Mouse (Mus musculus): ENCODE results near the gene Ppp1cc. TPM values are rescaled to one million over a fixed set of nuclear protein-coding genes. Genes with fewer than 3 reads are reported as not detected.

Gene Ppp1cc
- polyA plus RNA-seq, 1 experiment from 2014 or later: 248 TPM

DNA sequence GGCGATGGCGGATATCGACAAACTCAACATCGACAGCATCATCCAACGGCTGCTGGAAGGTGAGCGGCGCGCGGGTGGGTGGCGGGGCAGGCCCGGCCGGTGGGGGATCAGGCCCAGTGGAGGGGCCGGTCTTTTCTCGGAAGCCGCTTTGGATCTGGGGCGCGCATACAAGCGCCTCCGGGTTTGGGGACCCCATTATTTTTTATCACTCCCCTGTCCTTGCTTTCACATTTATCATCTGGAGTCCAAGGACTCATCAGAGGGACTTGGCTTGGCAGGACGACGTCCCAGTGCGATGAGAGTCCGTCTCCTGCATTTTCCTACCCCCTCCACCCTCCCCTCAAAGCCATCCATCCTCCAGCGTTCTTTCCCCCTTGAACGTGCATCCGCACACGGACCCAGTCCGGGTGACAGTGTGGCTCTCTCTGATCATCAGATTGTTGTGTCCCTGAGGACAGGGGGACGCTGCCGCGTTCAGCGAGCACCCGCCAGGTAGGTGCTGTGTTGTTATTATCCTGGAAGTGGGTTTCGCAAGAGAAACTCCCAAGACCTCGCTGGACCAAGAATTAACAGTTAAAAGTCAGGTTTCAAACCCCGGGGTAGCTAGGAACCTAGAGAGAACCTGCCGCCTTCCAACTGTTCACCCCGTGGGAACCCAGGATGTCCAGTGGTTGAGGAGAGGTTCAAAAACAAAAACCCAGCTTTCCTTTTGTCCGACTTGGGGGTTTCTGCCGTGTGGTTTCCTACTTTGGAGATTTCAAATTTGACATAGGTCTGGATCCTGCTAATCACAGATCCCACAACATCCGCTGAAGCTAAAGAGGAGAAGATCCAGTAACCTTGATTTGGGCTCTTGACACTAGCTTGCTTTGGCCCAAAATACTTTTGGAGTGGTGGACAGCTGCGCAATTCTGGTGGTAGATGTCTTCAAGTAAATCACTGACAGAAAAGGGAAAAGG lies 758 bp downstream of the Ppp1cc start:
- no peaks in the 10 kb centered on the region for H3K9me3 ChIP-seq (ENCODE audit: control insufficient read depth, low read length)
- H3K36me3 ChIP-seq (ENCODE audit: control insufficient read depth, insufficient read depth, low read length): peaks cover 42% of the 10 kb centered on the region
- peak overlapping the region; percentile 71 for H3K4me2 ChIP-seq (ENCODE audit: low read length)
- 1% methylated on average over 37 of the region's 42 CpGs for WGBS
- H3K4me1 ChIP-seq (ENCODE audit: control insufficient read depth in 2 of 2, insufficient read depth in 2 of 2, low read length in 2 of 2): peaks cover 24 to 56% of the 10 kb centered on the region in 2 experiments
- H3K4me3 ChIP-seq (ENCODE audit: control insufficient read depth in 1 of 2, insufficient read depth in 1 of 2, low read depth in 1 of 2, low read length in 2 of 2): peak overlapping the region; percentile 92 to 99
- ATAC-seq (ENCODE audit: insufficient number of reproducible peaks, insufficient read depth, low FRiP score, low read depth): no peak; the same call in 1 of the 2 replicates
- H3K9ac ChIP-seq (ENCODE audit: low read length): peak overlapping the region; percentile 85
- H3K27me3 ChIP-seq (ENCODE audit: control insufficient read depth, insufficient read depth, low read length): no peaks in the 10 kb centered on the region
- peak overlapping the region; percentile 34 to 87 for H3K27ac ChIP-seq (replicated peaks in 1 of 2; ENCODE audit: control insufficient read depth in 1 of 2, insufficient read depth in 1 of 2, low read depth in 2 of 2, low read length in 2 of 2)

DNA sequence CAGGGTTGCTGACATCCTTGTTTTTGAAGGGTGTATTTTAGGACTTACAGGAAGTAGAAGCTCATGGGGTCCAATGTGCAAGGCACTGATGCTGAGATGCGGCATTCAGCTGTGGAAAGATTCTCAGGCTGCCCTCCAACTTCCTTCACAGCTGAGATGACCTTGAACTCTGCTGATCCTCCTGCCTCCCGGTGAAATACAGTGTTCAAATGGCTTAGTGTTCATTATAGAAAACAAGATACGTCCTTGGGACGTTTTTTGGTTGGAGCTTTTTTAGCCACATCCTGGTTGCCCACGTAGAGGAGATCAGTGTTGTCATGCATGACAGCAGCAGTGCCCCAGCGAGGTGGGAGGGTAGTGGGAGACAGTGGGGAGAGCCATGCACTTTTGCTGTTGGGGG lies 5.1 kb downstream of the Ppp1cc start:
- no peak overlapping the region for H3K4me3 ChIP-seq (ENCODE audit: control insufficient read depth in 1 of 2, insufficient read depth in 1 of 2, low read depth in 1 of 2, low read length in 2 of 2)
- peaks cover 83% of the 10 kb centered on the region for H3K36me3 ChIP-seq (ENCODE audit: control insufficient read depth, insufficient read depth, low read length)
- peak overlapping the region; percentile 28 for H3K4me2 ChIP-seq (ENCODE audit: low read length)
- H3K9ac ChIP-seq (ENCODE audit: low read length): peak overlapping the region; percentile 61
- H3K27ac ChIP-seq (replicated peaks in 1 of 2; ENCODE audit: control insufficient read depth in 1 of 2, insufficient read depth in 1 of 2, low read depth in 2 of 2, low read length in 2 of 2): peak overlapping the region; percentile 23 to 42; a peak in 2 of 4 replicates
- H3K4me1 ChIP-seq (ENCODE audit: control insufficient read depth in 2 of 2, insufficient read depth in 2 of 2, low read length in 2 of 2): peaks cover 41 to 87% of the 10 kb centered on the region in 2 experiments
- H3K27me3 ChIP-seq (ENCODE audit: control insufficient read depth, insufficient read depth, low read length): no peaks in the 10 kb centered on the region
- no peak for ATAC-seq (ENCODE audit: insufficient number of reproducible peaks, insufficient read depth, low FRiP score, low read depth)
- no peaks in the 10 kb centered on the region for H3K9me3 ChIP-seq (ENCODE audit: control insufficient read depth, low read length)
- 29% methylated on average over 6 of the region's 6 CpGs for WGBS

DNA sequence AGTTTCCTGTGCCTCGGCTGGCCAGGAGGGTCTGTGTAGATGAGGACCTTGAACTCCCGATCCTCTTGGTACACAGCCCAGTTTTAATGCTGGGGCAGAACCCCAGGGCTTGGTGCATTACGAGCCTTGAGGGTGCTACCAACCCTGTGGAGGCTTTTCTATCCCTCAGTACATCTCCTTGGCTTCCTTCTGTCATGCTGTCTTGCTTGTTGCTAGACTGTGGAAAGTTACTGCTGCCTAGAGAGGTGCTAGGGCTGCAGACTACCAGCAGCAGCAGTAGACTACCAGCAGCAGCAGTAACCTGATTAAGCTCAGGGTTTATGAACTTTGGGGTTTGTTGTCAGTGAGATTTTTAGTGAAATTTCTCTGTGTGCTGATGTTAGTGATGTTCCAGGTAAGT lies 5.9 kb downstream of the Ppp1cc start:
- no peak for ATAC-seq (ENCODE audit: insufficient number of reproducible peaks, insufficient read depth, low FRiP score, low read depth)
- H3K27ac ChIP-seq (replicated peaks in 1 of 2; ENCODE audit: control insufficient read depth in 1 of 2, insufficient read depth in 1 of 2, low read depth in 2 of 2, low read length in 2 of 2): no peak overlapping the region
- H3K27me3 ChIP-seq (ENCODE audit: control insufficient read depth, insufficient read depth, low read length): no peaks in the 10 kb centered on the region
- WGBS: 76% methylated on average over 3 of the region's 3 CpGs
- no peaks in the 10 kb centered on the region for H3K9me3 ChIP-seq (ENCODE audit: control insufficient read depth, low read length)
- no peak overlapping the region for H3K4me3 ChIP-seq (ENCODE audit: control insufficient read depth in 1 of 2, insufficient read depth in 1 of 2, low read depth in 1 of 2, low read length in 2 of 2)
- peaks cover 91% of the 10 kb centered on the region for H3K36me3 ChIP-seq (ENCODE audit: control insufficient read depth, insufficient read depth, low read length)
- H3K4me2 ChIP-seq (ENCODE audit: low read length): no peak overlapping the region
- peaks cover 43 to 89% of the 10 kb centered on the region in 2 experiments for H3K4me1 ChIP-seq (ENCODE audit: control insufficient read depth in 2 of 2, insufficient read depth in 2 of 2, low read length in 2 of 2)
- peak overlapping the region; percentile 49; the same call in 1 of the 2 replicates for H3K9ac ChIP-seq (ENCODE audit: low read length)

DNA sequence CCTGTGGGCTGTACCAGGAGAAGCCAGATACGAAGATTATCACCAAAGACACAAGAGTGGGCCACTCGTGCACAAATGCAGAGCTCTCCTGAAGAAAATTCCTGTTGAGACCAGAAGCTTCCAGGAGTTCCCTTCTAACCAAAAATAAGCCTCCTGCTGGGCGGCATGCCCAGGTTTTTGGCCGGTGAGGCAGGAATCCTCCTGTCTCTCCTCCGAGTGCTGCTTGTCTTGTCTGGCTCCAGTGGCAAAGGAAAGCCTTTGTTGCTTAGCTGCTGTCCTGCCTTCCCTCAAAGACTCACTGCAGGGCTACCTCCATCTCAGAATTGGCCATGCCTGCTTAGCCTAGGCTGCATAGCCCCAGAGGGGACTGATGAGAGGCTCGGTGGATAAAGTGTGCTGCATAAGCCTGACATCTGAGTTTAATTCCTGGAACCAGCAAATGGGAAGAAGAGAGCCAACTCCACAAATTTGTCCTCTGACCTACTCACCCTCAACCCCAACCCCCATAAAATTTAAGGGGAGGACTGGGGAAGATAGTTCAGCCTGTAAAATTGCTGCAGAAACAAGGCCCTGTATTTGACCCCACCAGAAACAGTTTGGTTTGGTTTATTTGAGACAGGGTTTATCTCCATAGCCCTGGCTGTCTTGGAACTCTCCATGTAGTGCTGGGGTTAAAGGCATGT lies 7.3 kb downstream of the Ppp1cc start:
- H3K4me1 ChIP-seq (ENCODE audit: control insufficient read depth in 2 of 2, insufficient read depth in 2 of 2, low read length in 2 of 2): peaks cover 40 to 80% of the 10 kb centered on the region in 2 experiments
- no peak for ATAC-seq (ENCODE audit: insufficient number of reproducible peaks, insufficient read depth, low FRiP score, low read depth)

DNA sequence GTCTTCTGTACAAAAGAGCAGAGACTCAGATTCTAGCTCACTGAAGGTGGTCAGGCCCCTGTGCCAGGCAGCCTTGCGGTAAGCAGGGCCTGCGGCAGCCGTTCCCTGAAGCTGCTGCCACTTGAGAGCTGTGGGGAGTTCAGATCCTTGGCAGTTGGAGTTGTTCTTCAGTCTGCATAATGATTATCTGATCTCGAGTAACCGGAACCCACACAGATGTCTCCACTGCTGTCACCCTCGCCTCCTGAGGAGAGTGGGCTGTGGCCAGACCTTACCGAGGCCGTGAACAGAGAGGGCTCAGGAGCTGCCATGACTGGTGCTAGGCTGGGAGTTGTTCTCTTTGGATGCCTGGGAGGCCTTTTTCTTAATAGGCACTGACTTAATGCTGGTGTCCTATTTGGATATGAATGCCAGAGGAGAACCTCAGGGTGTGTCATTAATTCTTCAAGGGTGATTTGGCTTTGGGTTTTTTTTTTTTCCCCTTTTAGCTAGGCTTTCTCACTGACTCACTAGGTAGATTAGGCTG lies 8.6 kb downstream of the Ppp1cc start:
- Histone ChIP-seq H3K27me3 (ENCODE audit: control insufficient read depth, insufficient read depth, low read length) (no peaks in the 10 kb centered on the region), H3K9me3 (ENCODE audit: control insufficient read depth, low read length) (no peaks in the 10 kb centered on the region), H3K27ac (replicated peaks in 1 of 2; ENCODE audit: control insufficient read depth in 1 of 2, insufficient read depth in 1 of 2, low read depth in 2 of 2, low read length in 2 of 2) (peak overlapping the region in 1 of 2 experiments; percentile 8; a peak in 3 of 4 replicates), H3K4me1 (ENCODE audit: control insufficient read depth in 2 of 2, insufficient read depth in 2 of 2, low read length in 2 of 2) (peaks cover 40 to 66% of the 10 kb centered on the region in 2 experiments), H3K4me3 (ENCODE audit: control insufficient read depth in 1 of 2, insufficient read depth in 1 of 2, low read depth in 1 of 2, low read length in 2 of 2) (no peak overlapping the region), H3K4me2 (ENCODE audit: low read length) (peak overlapping the region; percentile 19), H3K9ac (ENCODE audit: low read length) (peak overlapping the region; percentile 26), H3K36me3 (ENCODE audit: control insufficient read depth, insufficient read depth, low read length) (peaks cover 95% of the 10 kb centered on the region)
- 42% methylated on average over 8 of the region's 8 CpGs for WGBS
- no peak for ATAC-seq (ENCODE audit: insufficient number of reproducible peaks, insufficient read depth, low FRiP score, low read depth)

More for the DNA sequence above, 7.3 kb downstream of the Ppp1cc start:
- Histone ChIP-seq H3K9ac (ENCODE audit: low read length) (no peak overlapping the region; the same call in 1 of the 2 replicates), H3K36me3 (ENCODE audit: control insufficient read depth, insufficient read depth, low read length) (peaks cover 95% of the 10 kb centered on the region), H3K4me2 (ENCODE audit: low read length) (no peak overlapping the region), H3K4me3 (ENCODE audit: control insufficient read depth in 1 of 2, insufficient read depth in 1 of 2, low read depth in 1 of 2, low read length in 2 of 2) (no peak overlapping the region), H3K27me3 (ENCODE audit: control insufficient read depth, insufficient read depth, low read length) (no peaks in the 10 kb centered on the region), H3K9me3 (ENCODE audit: control insufficient read depth, low read length) (no peaks in the 10 kb centered on the region), H3K27ac (replicated peaks in 1 of 2; ENCODE audit: control insufficient read depth in 1 of 2, insufficient read depth in 1 of 2, low read depth in 2 of 2, low read length in 2 of 2) (peak overlapping the region in 1 of 2 experiments; percentile 45; a peak in 1 of 4 replicates)
- WGBS: 33% methylated on average over 6 of the region's 6 CpGs

- no peak overlapping the region for H3K4me2 ChIP-seq (ENCODE audit: low read length)
- no peak overlapping the region for H3K4me3 ChIP-seq (ENCODE audit: control insufficient read depth in 1 of 2, insufficient read depth in 1 of 2, low read depth in 1 of 2, low read length in 2 of 2)
- no peak overlapping the region for H3K9ac ChIP-seq (ENCODE audit: low read length)
- peaks cover 28 to 48% of the 10 kb centered on the region in 2 experiments for H3K4me1 ChIP-seq (ENCODE audit: control insufficient read depth in 2 of 2, insufficient read depth in 2 of 2, low read length in 2 of 2)
- no peaks in the 10 kb centered on the region for H3K9me3 ChIP-seq (ENCODE audit: control insufficient read depth, low read length)
- peaks cover 96% of the 10 kb centered on the region for H3K36me3 ChIP-seq (ENCODE audit: control insufficient read depth, insufficient read depth, low read length)
- WGBS: 78% methylated on average over 13 of the region's 14 CpGs
- H3K27me3 ChIP-seq (ENCODE audit: control insufficient read depth, insufficient read depth, low read length): no peaks in the 10 kb centered on the region
- H3K27ac ChIP-seq (replicated peaks in 1 of 2; ENCODE audit: control insufficient read depth in 1 of 2, insufficient read depth in 1 of 2, low read depth in 2 of 2, low read length in 2 of 2): no peak overlapping the region; a peak in 1 of 4 replicates
- no peak for ATAC-seq (ENCODE audit: insufficient number of reproducible peaks, insufficient read depth, low FRiP score, low read depth)
Measured at GRCm38 (mm10) chr5:122168344-122169069, 10.4 kb downstream of the Ppp1cc start.

GRCm38 (mm10) chr5:122171058-122171457 lies 13.0 kb downstream of the Ppp1cc start:
- Histone ChIP-seq H3K36me3 (ENCODE audit: control insufficient read depth, insufficient read depth, low read length) (peaks cover 87% of the 10 kb centered on the region), H3K27me3 (ENCODE audit: control insufficient read depth, insufficient read depth, low read length) (no peaks in the 10 kb centered on the region), H3K9ac (ENCODE audit: low read length) (no peak overlapping the region), H3K9me3 (ENCODE audit: control insufficient read depth, low read length) (no peaks in the 10 kb centered on the region), H3K4me2 (ENCODE audit: low read length) (no peak overlapping the region), H3K4me1 (ENCODE audit: control insufficient read depth in 2 of 2, insufficient read depth in 2 of 2, low read length in 2 of 2) (peaks cover 18 to 23% of the 10 kb centered on the region in 2 experiments), H3K27ac (replicated peaks in 1 of 2; ENCODE audit: control insufficient read depth in 1 of 2, insufficient read depth in 1 of 2, low read depth in 2 of 2, low read length in 2 of 2) (no peak overlapping the region), H3K4me3 (ENCODE audit: control insufficient read depth in 1 of 2, insufficient read depth in 1 of 2, low read depth in 1 of 2, low read length in 2 of 2) (no peak overlapping the region)
- no peak for ATAC-seq (ENCODE audit: insufficient number of reproducible peaks, insufficient read depth, low FRiP score, low read depth)
- WGBS: 91% methylated on average over 8 of the region's 8 CpGs
